Mouse (Mus musculus): ENCODE measurements around the gene Laptm5. TPM values are rescaled to one million over a fixed set of nuclear protein-coding genes. Genes with fewer than 3 reads are reported as not detected.

Laptm5 gene
- polyA plus RNA-seq (2012; rRNA removed): 903 and 1,004 TPM in 2 replicates

DNA sequence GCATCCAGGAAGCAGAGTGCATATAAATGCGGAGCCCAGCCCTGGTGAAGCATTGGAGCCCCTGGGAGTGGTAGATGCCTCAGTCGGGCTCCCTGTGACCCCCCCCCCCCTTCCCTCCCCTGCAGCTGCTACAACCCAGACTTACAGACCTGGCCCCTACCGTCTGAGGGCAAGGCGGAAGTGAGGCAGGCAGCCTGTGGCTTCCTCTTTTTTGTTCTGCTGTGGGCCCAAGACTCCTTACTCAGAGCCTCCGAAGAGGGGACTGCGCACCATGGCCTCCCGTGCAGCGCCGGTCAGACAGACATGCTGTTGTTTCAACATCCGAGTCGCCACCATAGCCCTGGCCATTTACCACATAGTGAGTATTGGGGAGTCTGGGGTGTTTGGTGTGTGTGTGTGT lies at the start of gene Laptm5:
Gene Laptm5 (plus strand): TSS at position 49 of the 400 bp plus-strand sequence.
- Histone ChIP-seq H3K4me1 (ENCODE audit: control insufficient read depth, insufficient read depth, insufficient read length) (peaks cover 56% of the 10 kb centered on the region; the same call in 1 of the 2 replicates), H3K27ac (ENCODE audit: insufficient read depth, low read length) (peak within 1 kb of the TSS; percentile 96), H3K36me3 (ENCODE audit: control insufficient read depth, insufficient read depth, low read length) (peaks cover 6% of the 10 kb centered on the region; the same call in 1 of the 2 replicates), H3K4me3 (ENCODE audit: extremely low read depth, insufficient read depth, insufficient read length) (peak within 1 kb of the TSS; percentile 97), H3K27me3 (ENCODE audit: control insufficient read depth, insufficient read depth, low read length) (no peaks in the 10 kb centered on the region)
- peak; percentile 83 to 85 for DNase-seq (ENCODE audit: low read depth in 1 of 2, low spot score in 2 of 2)
- TF ChIP-seq POLR2A (IDR thresholded peaks at IDR 0.05; ENCODE audit: low read depth, low read length) (peak; percentile 98), CTCF (IDR thresholded peaks at IDR 0.05; ENCODE audit: extremely low read depth, insufficient read depth, insufficient read length, insufficient replicate concordance) (no peak)
- 4% methylated on average over 11 of the region's 11 CpGs for WGBS

DNA sequence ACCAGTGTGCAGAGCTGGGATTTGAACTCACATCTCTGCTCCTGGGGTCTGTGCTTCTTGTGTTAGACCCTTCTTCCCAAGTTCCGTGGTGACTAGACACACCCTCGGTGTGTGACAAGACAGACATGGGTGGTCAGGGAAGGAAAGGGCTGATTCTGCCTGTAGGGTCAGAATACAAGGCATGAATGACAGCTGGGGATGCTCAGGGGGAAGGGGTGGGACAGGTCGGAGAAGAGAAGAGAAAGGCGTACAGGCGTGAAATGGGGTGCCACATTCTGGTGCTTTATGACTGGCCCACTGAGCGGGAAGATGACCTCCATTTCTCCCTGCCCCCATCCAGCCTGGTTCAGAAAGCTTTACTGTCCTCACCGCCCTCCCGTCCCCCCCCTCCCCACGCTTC lies 47.5 kb upstream of the Laptm5 start:
- Histone ChIP-seq H3K27ac (ENCODE audit: insufficient read depth, low read length) (no peak overlapping the region), H3K4me1 (ENCODE audit: control insufficient read depth, insufficient read depth, insufficient read length) (no peaks in the 10 kb centered on the region), H3K36me3 (ENCODE audit: control insufficient read depth, insufficient read depth, low read length) (no peaks in the 10 kb centered on the region), H3K4me3 (ENCODE audit: extremely low read depth, insufficient read depth, insufficient read length) (no peak overlapping the region), H3K27me3 (ENCODE audit: control insufficient read depth, insufficient read depth, low read length) (no peaks in the 10 kb centered on the region)
- no peak for DNase-seq (ENCODE audit: low read depth in 1 of 2, low spot score in 2 of 2)
- WGBS: 41% methylated on average over 8 of the region's 9 CpGs
- no peak for TF ChIP-seq POLR2A (IDR thresholded peaks at IDR 0.05; ENCODE audit: low read depth, low read length)
- no peak for TF ChIP-seq CTCF (IDR thresholded peaks at IDR 0.05; ENCODE audit: extremely low read depth, insufficient read depth, insufficient read length, insufficient replicate concordance)

GRCm38 (mm10) chr4:130865901-130866371 lies 47.0 kb upstream of the Laptm5 start:
- no peak for DNase-seq (ENCODE audit: low read depth in 1 of 2, low spot score in 2 of 2)
- TF ChIP-seq POLR2A (IDR thresholded peaks at IDR 0.05; ENCODE audit: low read depth, low read length) (no peak), CTCF (IDR thresholded peaks at IDR 0.05; ENCODE audit: extremely low read depth, insufficient read depth, insufficient read length, insufficient replicate concordance) (no peak)
- no peak overlapping the region for H3K4me3 ChIP-seq (ENCODE audit: extremely low read depth, insufficient read depth, insufficient read length)
- H3K4me1 ChIP-seq (ENCODE audit: control insufficient read depth, insufficient read depth, insufficient read length): no peaks in the 10 kb centered on the region
- WGBS: 36% methylated on average over 8 of the region's 8 CpGs
- H3K27me3 ChIP-seq (ENCODE audit: control insufficient read depth, insufficient read depth, low read length): no peaks in the 10 kb centered on the region
- H3K27ac ChIP-seq (ENCODE audit: insufficient read depth, low read length): no peak overlapping the region
- H3K36me3 ChIP-seq (ENCODE audit: control insufficient read depth, insufficient read depth, low read length): no peaks in the 10 kb centered on the region

GRCm38 (mm10) chr4:130867940-130868339 lies 45.0 kb upstream of the Laptm5 start:
- DNase-seq (ENCODE audit: low read depth in 1 of 2, low spot score in 2 of 2): no peak
- no peaks in the 10 kb centered on the region for H3K36me3 ChIP-seq (ENCODE audit: control insufficient read depth, insufficient read depth, low read length)
- no peak overlapping the region for H3K4me3 ChIP-seq (ENCODE audit: extremely low read depth, insufficient read depth, insufficient read length)
- WGBS: 60% methylated on average over 6 of the region's 6 CpGs
- no peak for TF ChIP-seq CTCF (IDR thresholded peaks at IDR 0.05; ENCODE audit: extremely low read depth, insufficient read depth, insufficient read length, insufficient replicate concordance)
- TF ChIP-seq POLR2A (IDR thresholded peaks at IDR 0.05; ENCODE audit: low read depth, low read length): no peak
- H3K27ac ChIP-seq (ENCODE audit: insufficient read depth, low read length): no peak overlapping the region
- H3K4me1 ChIP-seq (ENCODE audit: control insufficient read depth, insufficient read depth, insufficient read length): no peaks in the 10 kb centered on the region
- no peaks in the 10 kb centered on the region for H3K27me3 ChIP-seq (ENCODE audit: control insufficient read depth, insufficient read depth, low read length)

- no peak for DNase-seq (ENCODE audit: low read depth in 1 of 2, low spot score in 2 of 2)
- Histone ChIP-seq H3K4me3 (ENCODE audit: extremely low read depth, insufficient read depth, insufficient read length) (no peak overlapping the region), H3K36me3 (ENCODE audit: control insufficient read depth, insufficient read depth, low read length) (no peaks in the 10 kb centered on the region), H3K4me1 (ENCODE audit: control insufficient read depth, insufficient read depth, insufficient read length) (no peaks in the 10 kb centered on the region), H3K27me3 (ENCODE audit: control insufficient read depth, insufficient read depth, low read length) (no peaks in the 10 kb centered on the region), H3K27ac (ENCODE audit: insufficient read depth, low read length) (no peak overlapping the region)
- WGBS: 46% methylated on average over 5 of the region's 5 CpGs
- TF ChIP-seq CTCF (IDR thresholded peaks at IDR 0.05; ENCODE audit: extremely low read depth, insufficient read depth, insufficient read length, insufficient replicate concordance) (no peak), POLR2A (IDR thresholded peaks at IDR 0.05; ENCODE audit: low read depth, low read length) (no peak)
Measured at GRCm38 (mm10) chr4:130868803-130869202, 44.1 kb upstream of the Laptm5 start.

GRCm38 (mm10) chr4:130872414-130872813 lies 40.5 kb upstream of the Laptm5 start:
- H3K4me1 ChIP-seq (ENCODE audit: control insufficient read depth, insufficient read depth, insufficient read length): no peaks in the 10 kb centered on the region
- TF ChIP-seq CTCF (IDR thresholded peaks at IDR 0.05; ENCODE audit: extremely low read depth, insufficient read depth, insufficient read length, insufficient replicate concordance) (no peak), POLR2A (IDR thresholded peaks at IDR 0.05; ENCODE audit: low read depth, low read length) (no peak)
- H3K27me3 ChIP-seq (ENCODE audit: control insufficient read depth, insufficient read depth, low read length): no peaks in the 10 kb centered on the region
- 78% methylated on average over 11 of the region's 11 CpGs for WGBS
- DNase-seq (ENCODE audit: low read depth in 1 of 2, low spot score in 2 of 2): no peak
- no peak overlapping the region for H3K4me3 ChIP-seq (ENCODE audit: extremely low read depth, insufficient read depth, insufficient read length)
- no peaks in the 10 kb centered on the region for H3K36me3 ChIP-seq (ENCODE audit: control insufficient read depth, insufficient read depth, low read length)
- H3K27ac ChIP-seq (ENCODE audit: insufficient read depth, low read length): no peak overlapping the region

- Histone ChIP-seq H3K4me3 (ENCODE audit: extremely low read depth, insufficient read depth, insufficient read length) (no peak overlapping the region), H3K27me3 (ENCODE audit: control insufficient read depth, insufficient read depth, low read length) (no peaks in the 10 kb centered on the region), H3K4me1 (ENCODE audit: control insufficient read depth, insufficient read depth, insufficient read length) (no peaks in the 10 kb centered on the region), H3K27ac (ENCODE audit: insufficient read depth, low read length) (no peak overlapping the region), H3K36me3 (ENCODE audit: control insufficient read depth, insufficient read depth, low read length) (no peaks in the 10 kb centered on the region)
- DNase-seq (ENCODE audit: low read depth in 1 of 2, low spot score in 2 of 2): no peak
- 79% methylated on average over 5 of the region's 5 CpGs for WGBS
- TF ChIP-seq CTCF (IDR thresholded peaks at IDR 0.05; ENCODE audit: extremely low read depth, insufficient read depth, insufficient read length, insufficient replicate concordance) (no peak), POLR2A (IDR thresholded peaks at IDR 0.05; ENCODE audit: low read depth, low read length) (no peak)
Measured at GRCm38 (mm10) chr4:130873440-130873839, 39.5 kb upstream of the Laptm5 start.
